Mouse (Mus musculus): Measurements from ENCODE around the gene Gm5152.

DNA sequence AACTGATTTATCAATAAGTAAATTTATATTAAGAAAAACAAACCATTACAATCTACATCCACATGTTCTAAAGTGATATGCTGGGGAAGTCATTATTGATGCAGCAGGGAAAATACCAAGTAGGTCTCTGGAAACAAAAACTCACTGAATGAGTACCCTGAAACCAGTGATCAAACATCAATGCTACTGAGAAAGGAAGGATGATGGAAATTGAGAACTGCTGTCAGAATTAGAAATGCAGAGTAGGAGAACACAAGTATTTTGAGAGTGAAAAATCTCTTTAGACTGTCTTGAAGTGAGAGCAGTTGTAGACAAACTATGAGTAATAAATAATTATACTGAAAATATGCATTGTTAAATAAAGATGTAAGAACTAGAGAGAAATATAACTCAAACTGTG lies 26.0 kb downstream of the Gm5152 start:
- TF ChIP-seq ZNF384 (IDR thresholded peaks at IDR 0.05; ENCODE audit: low read depth, low read length) = no peak
- TF ChIP-seq CHD2 (IDR thresholded peaks at IDR 0.05; ENCODE audit: low read depth, low read length) = no peak
- no peak for TF ChIP-seq MAFK (IDR thresholded peaks at IDR 0.05; ENCODE audit: insufficient read depth, low read depth, low read length)
